Mouse (Mus musculus) layer of hippocampus, adult 8-10 months (tissue): ENCODE results near the gene Glrb. TPM values are rescaled to one million over a fixed set of nuclear protein-coding genes. Genes with fewer than 3 reads are reported as not detected.

ENCODE experiments used
- DNase-seq, 2 experiments: peaks; one replicate each; pipeline ENCODE4 v3.0.0; 2022; ENCODE audit warnings: low spot score in 2 of 2
- total RNA-seq, 4 experiments: library from RNA; stranded (reverse); gene quantifications; 2 replicates each; pipeline ENCODE4 v1.2.4; 2022

The Glrb gene
- 100 to 1,000 TPM; 135 to 158 (median 148) TPM for total RNA-seq

GRCm38 (mm10) chr3:80913111-80913778 lies at the start of gene Glrb:
Glrb (minus strand) TSS chr3:80913660.
- peak; percentile 9 to 61 for DNase-seq

- no peak for DNase-seq
Measured at GRCm38 (mm10) chr3:80959965-80960364, 46.5 kb upstream of the Glrb start.

- DNase-seq = peak; percentile 30 to 56
Measured at GRCm38 (mm10) chr3:80958591-80958990, 45.1 kb upstream of the Glrb start.

GRCm38 (mm10) chr3:80913779-80914284 lies 372 bp upstream of the Glrb start:
- DNase-seq = no peak

GRCm38 (mm10) chr3:80894745-80895480 lies 18.5 kb downstream of the Glrb start:
- no peak for DNase-seq

GRCm38 (mm10) chr3:80894328-80894727 lies 19.1 kb downstream of the Glrb start:
- DNase-seq = no peak

- DNase-seq = no peak
Measured at GRCm38 (mm10) chr3:80893055-80893690, 20.3 kb downstream of the Glrb start.

- no peak for DNase-seq
Measured at GRCm38 (mm10) chr3:80891087-80891486, 22.4 kb downstream of the Glrb start.

- DNase-seq = no peak
Measured at GRCm38 (mm10) chr3:80885174-80885573, 28.3 kb downstream of the Glrb start.

GRCm38 (mm10) chr3:80883601-80884000 lies 29.9 kb downstream of the Glrb start:
- no peak for DNase-seq

- DNase-seq = no peak
Measured at GRCm38 (mm10) chr3:80880660-80881293, 32.7 kb downstream of the Glrb start.

GRCm38 (mm10) chr3:80878571-80878970 lies 34.9 kb downstream of the Glrb start:
- no peak for DNase-seq

GRCm38 (mm10) chr3:80874690-80875353 lies 38.6 kb downstream of the Glrb start:
- DNase-seq = no peak

- DNase-seq = no peak
Measured at GRCm38 (mm10) chr3:80874081-80874480, 39.4 kb downstream of the Glrb start.

GRCm38 (mm10) chr3:80871472-80872171 lies 41.8 kb downstream of the Glrb start:
- DNase-seq = no peak

GRCm38 (mm10) chr3:80867328-80867727 lies 46.1 kb downstream of the Glrb start:
- DNase-seq = no peak

- no peak for DNase-seq
Measured at GRCm38 (mm10) chr3:80852912-80853507, 60.5 kb downstream of the Glrb start.

GRCm38 (mm10) chr3:80850947-80851346 lies 62.5 kb downstream of the Glrb start:
- no peak for DNase-seq

- no peak for DNase-seq
Measured at GRCm38 (mm10) chr3:80845634-80846033, 67.8 kb downstream of the Glrb start.

- no peak for DNase-seq
Measured at GRCm38 (mm10) chr3:80839845-80840244, 73.6 kb downstream of the Glrb start.
